Mouse (Mus musculus) kidney, embryonic 16.5 days (tissue): Measurements from ENCODE around the gene Inpp5f. TPM values are rescaled to one million over a fixed set of nuclear protein-coding genes. Genes with fewer than 3 reads are reported as not detected.

Experiments
- ATAC-seq: fragments of 200-750 bp; cut with Nextera tagmentation; 2 replicates; pipeline ENCODE4 v1.8.0; 2017; ENCODE audit warnings: moderate TSS enrichment; ENCODE audit not compliant: low FRiP score, low TSS enrichment
- H3K27ac ChIP-seq: fragments of 300-500 bp; sonication (generic); 2 replicates; pipeline ENCODE4 v1.5.1; 2014; ENCODE audit warnings: low read length
- H3K27me3 ChIP-seq: fragments of 300-500 bp; sonication (generic); 2 replicates; pipeline ENCODE4 v1.6.1; 2014; ENCODE audit warnings: low read length, control low read depth, mixed read lengths; ENCODE audit not compliant: insufficient read depth
- H3K36me3 ChIP-seq: fragments of 300-500 bp; sonication (generic); 2 replicates; pipeline ENCODE4 v1.6.1; 2014; ENCODE audit warnings: low read length, control low read depth, mixed read lengths; ENCODE audit not compliant: insufficient read depth
- H3K4me1 ChIP-seq: fragments of 300-500 bp; sonication (generic); 2 replicates; pipeline ENCODE4 v1.6.1; 2014; ENCODE audit warnings: low read length, control low read depth, mixed read lengths; ENCODE audit not compliant: insufficient read depth
- H3K4me2 ChIP-seq: fragments of 300-500 bp; sonication (generic); replicated peaks from 2 replicates; pipeline ENCODE4 v1.6.1; 2014; ENCODE audit warnings: low read depth, low read length
- H3K4me3 ChIP-seq: fragments of 300-500 bp; sonication (generic); 2 replicates; pipeline ENCODE4 v1.5.1; 2014; ENCODE audit warnings: mild to moderate bottlenecking, low read length
- H3K9ac ChIP-seq: fragments of 300-500 bp; sonication (generic); replicated peaks from 2 replicates; pipeline ENCODE4 v1.6.1; 2014; ENCODE audit warnings: low read length
- H3K9me3 ChIP-seq: fragments of 300-500 bp; sonication (generic); 2 replicates; pipeline ENCODE4 v1.6.1; 2016; ENCODE audit warnings: low read length, control low read depth
- WGBS: fragments of 180-500 bp; shearing (Covaris S2); extraction: QIAGEN DNeasy Blood & Tissue Kit; methylation state at CpG from one replicate; pipeline ENCODE4 v1.1.7; 2014; 5-methylcytosine and 5-hydroxymethylcytosine counted together
- polyA plus RNA-seq: library from polyadenylated mRNA; unstranded; fragments of >200 nt; fragmentation: Nextera tagmentation; extraction: Ambion mirVana; gene quantifications from 2 replicates; pipeline ENCODE4 v1.2.1, GENCODE M21; 2015

Inpp5f gene
- polyA plus RNA-seq, 1 experiment from 2014 or later: 24.5 TPM

GRCm38 (mm10) chr7:128743898-128744297 lies 132.8 kb downstream of the Inpp5f start:
- peak overlapping the region; percentile 52; the same call in 1 of the 2 replicates for H3K9ac ChIP-seq
- no peaks in the 10 kb centered on the region for H3K9me3 ChIP-seq
- ATAC-seq: no peak
- peak overlapping the region; percentile 83 for H3K4me2 ChIP-seq
- H3K27me3 ChIP-seq: no peaks in the 10 kb centered on the region
- H3K27ac ChIP-seq: no peak overlapping the region
- peaks cover 40% of the 10 kb centered on the region for H3K4me1 ChIP-seq
- H3K36me3 ChIP-seq: no peaks in the 10 kb centered on the region
- peak overlapping the region; percentile 97 for H3K4me3 ChIP-seq
- 64% methylated on average over 2 of the region's 2 CpGs for WGBS

- Histone ChIP-seq H3K4me3 (peak within 1 kb of the TSS; percentile 97), H3K4me1 (peaks cover 42% of the 10 kb centered on the region), H3K9me3 (no peaks in the 10 kb centered on the region), H3K36me3 (no peaks in the 10 kb centered on the region), H3K4me2 (peak within 1 kb of the TSS; percentile 83), H3K27me3 (no peaks in the 10 kb centered on the region), H3K9ac (peak within 1 kb of the TSS; percentile 94), H3K27ac (peak within 1 kb of the TSS; percentile 56)
- WGBS: under 1% methylated on average over 55 of the region's 55 CpGs
- peak; percentile 86 for ATAC-seq
Measured at GRCm38 (mm10) chr7:128744684-128745485, 133.8 kb downstream of the Inpp5f start, which contains the start of gene Sec23ip. TSS of gene Sec23ip (plus strand) at chr7:128744943.

Other genes starting within 250 kb of the Inpp5f start
- gene Rgs10, start 192.6 kb upstream of the Inpp5f start, polyA plus RNA-seq: 7.7 and 7.8 TPM in 2 replicates
- 22.2 and 25.6 TPM in 2 replicates for gene Tial1, start 149.6 kb upstream of the Inpp5f start, polyA plus RNA-seq
- gene Bag3, start 87.7 kb upstream of the Inpp5f start, polyA plus RNA-seq: 11.7 and 15.8 TPM in 2 replicates
- gene Mcmbp, start 129.2 kb downstream of the Inpp5f start, polyA plus RNA-seq: 54.8 and 61.2 TPM in 2 replicates
- gene Sec23ip, start 133.6 kb downstream of the Inpp5f start, polyA plus RNA-seq: 39.2 TPM in 2 replicates